Mouse (Mus musculus): ENCODE data around the gene Srrm1. TPM values are rescaled to one million over a fixed set of nuclear protein-coding genes. Genes with fewer than 3 reads are reported as not detected.

Gene Srrm1
- total and polyA plus RNA-seq, 3 experiments, result 26.9 to 285 (median 138) TPM

GRCm38 (mm10) chr4:135361722-135362121 lies 8.6 kb upstream of the Srrm1 start:
- H3K79me2 ChIP-seq (ENCODE audit: control insufficient read depth, insufficient read depth, low read length, poor library complexity), result no peaks in the 10 kb centered on the region
- no peaks in the 10 kb centered on the region for H3K9me3 ChIP-seq (replicated peaks; ENCODE audit: insufficient read depth, low read length)

GRCm38 (mm10) chr4:135358736-135359135 lies 5.6 kb upstream of the Srrm1 start:
- Histone ChIP-seq H3K9ac (ENCODE audit: control insufficient read depth, low read depth, low read length, poor library complexity, severe bottlenecking) (peak overlapping the region; percentile 14; the same call in 1 of the 2 replicates), H3K27ac (ENCODE audit: control insufficient read depth, low read depth, low read length) (no peak overlapping the region), H3K9me3 (replicated peaks; ENCODE audit: insufficient read depth, low read length) (no peaks in the 10 kb centered on the region), H3K79me2 (ENCODE audit: control insufficient read depth, insufficient read depth, low read length, poor library complexity) (peaks cover 1% of the 10 kb centered on the region; the same call in 1 of the 2 replicates), H3K27me3 (ENCODE audit: control insufficient read depth in 1 of 2, insufficient read depth in 2 of 2, low read length in 2 of 2) (no peaks in the 10 kb centered on the region), H3K4me3 (ENCODE audit: control insufficient read depth in 1 of 2, insufficient read depth in 1 of 2, low read depth in 2 of 2, low read length in 2 of 2) (no peak overlapping the region), H3K36me3 (ENCODE audit: control insufficient read depth in 1 of 2, insufficient read depth in 2 of 2, low read length in 2 of 2) (peaks cover 0 to 7% of the 10 kb centered on the region in 2 experiments; a peak in 2 of 4 replicates), H3K4me1 (ENCODE audit: control insufficient read depth in 1 of 2, insufficient read depth in 2 of 2, low read length in 2 of 2) (peaks cover 0 to 11% of the 10 kb centered on the region in 2 experiments; a peak in 2 of 4 replicates)
- 0 out of 2 replicates have a peak, but pooled peaks have one; percentile 60 for TF ChIP-seq MAZ (IDR thresholded peaks at IDR 0.05; ENCODE audit: low read depth, low read length)
- no peak for TF ChIP-seq ZC3H11A (IDR thresholded peaks at IDR 0.05; ENCODE audit: low read depth, low read length)
- TF ChIP-seq BHLHE40 (IDR thresholded peaks at IDR 0.05; ENCODE audit: borderline replicate concordance, low read depth, low read length), result no peak
- TF ChIP-seq CTCF (IDR thresholded peaks at IDR 0.05 in 2 of 3, conservative IDR thresholded peaks at IDR 0.05 in 1 of 3; ENCODE audit: control insufficient read depth in 1 of 3, insufficient read depth in 1 of 3, low read depth in 2 of 3, low read length in 3 of 3, poor library complexity in 1 of 3, severe bottlenecking in 1 of 3), result peak; percentile 58 to 74 (median 65)
- TF ChIP-seq NELFE (IDR thresholded peaks at IDR 0.05; ENCODE audit: low read depth, low read length), result no peak
- TF ChIP-seq USF2 (IDR thresholded peaks at IDR 0.05; ENCODE audit: borderline replicate concordance in 1 of 2, insufficient read depth in 1 of 2, low read depth in 1 of 2, low read length in 2 of 2), result no peak
- TF ChIP-seq ZMIZ1 (IDR thresholded peaks at IDR 0.05; ENCODE audit: low read depth, low read length), result no peak
- no peak for TF ChIP-seq ZKSCAN1 (IDR thresholded peaks at IDR 0.05; ENCODE audit: low read depth, low read length)
- peak; percentile 96 for TF ChIP-seq ZNF384 (IDR thresholded peaks at IDR 0.05; ENCODE audit: low read depth, low read length)
- peak; percentile 62 for TF ChIP-seq RAD21 (IDR thresholded peaks at IDR 0.05; ENCODE audit: low read depth, low read length)
- TF ChIP-seq SMC3 (IDR thresholded peaks at IDR 0.05; ENCODE audit: low read depth, low read length), result peak; percentile 53
- TF ChIP-seq NRF1 (IDR thresholded peaks at IDR 0.05; ENCODE audit: insufficient read depth, low read depth, low read length, poor library complexity, severe bottlenecking), result 0 out of 2 replicates have a peak, but pooled peaks have one; percentile 31
- 0 out of 2 replicates have a peak, but pooled peaks have one; percentile 17 for TF ChIP-seq SIN3A (IDR thresholded peaks at IDR 0.05; ENCODE audit: low read length)
- DNase-seq (ENCODE audit: low read depth, low spot score), result peak; percentile 81

More at GRCm38 (mm10) chr4:135361722-135362121, 8.6 kb upstream of the Srrm1 start:
- TF ChIP-seq HCFC1 (IDR thresholded peaks at IDR 0.05; ENCODE audit: low read depth, low read length), result no peak
- TF ChIP-seq POLR2AphosphoS5 (IDR thresholded peaks at IDR 0.05; ENCODE audit: borderline replicate concordance, low read depth, low read length), result no peak
- no peak for TF ChIP-seq BHLHE40 (IDR thresholded peaks at IDR 0.05; ENCODE audit: borderline replicate concordance, low read depth, low read length)
- no peak for TF ChIP-seq ZMIZ1 (IDR thresholded peaks at IDR 0.05; ENCODE audit: low read depth, low read length)
- no peak for TF ChIP-seq GATA1 (IDR thresholded peaks at IDR 0.05; ENCODE audit: low read depth, low read length)
- TF ChIP-seq MAFK (IDR thresholded peaks at IDR 0.05; ENCODE audit: borderline replicate concordance, low read depth, low read length), result no peak
- TF ChIP-seq TAL1 (IDR thresholded peaks at IDR 0.05; ENCODE audit: low read length), result no peak
- TF ChIP-seq ZNF384 (IDR thresholded peaks at IDR 0.05; ENCODE audit: low read depth, low read length), result no peak
- TF ChIP-seq ELF1 (IDR thresholded peaks at IDR 0.05; ENCODE audit: low read depth, low read length), result no peak
- TF ChIP-seq RCOR1 (IDR thresholded peaks at IDR 0.05; ENCODE audit: low read depth, low read length), result no peak
- no peak for TF ChIP-seq NRF1 (IDR thresholded peaks at IDR 0.05; ENCODE audit: insufficient read depth, low read depth, low read length, poor library complexity, severe bottlenecking)
- no peaks in the 10 kb centered on the region; a peak in 2 of 4 replicates for H3K27me3 ChIP-seq (ENCODE audit: control insufficient read depth in 1 of 2, insufficient read depth in 2 of 2, low read length in 2 of 2)
- H3K4me3 ChIP-seq (ENCODE audit: control insufficient read depth in 1 of 2, insufficient read depth in 1 of 2, low read depth in 2 of 2, low read length in 2 of 2), result no peak overlapping the region
- H3K36me3 ChIP-seq (ENCODE audit: control insufficient read depth in 1 of 2, insufficient read depth in 2 of 2, low read length in 2 of 2), result no peaks in the 10 kb centered on the region
- 0 out of 4 replicates have a peak, but pooled peaks cover 0 to 4% of the 10 kb centered on the region in 2 experiments for H3K4me1 ChIP-seq (ENCODE audit: control insufficient read depth in 1 of 2, insufficient read depth in 2 of 2, low read length in 2 of 2)
- no peak overlapping the region for H3K27ac ChIP-seq (ENCODE audit: control insufficient read depth, low read depth, low read length)
- no peak overlapping the region for H3K9ac ChIP-seq (ENCODE audit: control insufficient read depth, low read depth, low read length, poor library complexity, severe bottlenecking)
- DNase-seq (ENCODE audit: low read depth, low spot score), result no peak
